Mouse (Mus musculus): Measurements from ENCODE around the gene Dysf.

DNA sequence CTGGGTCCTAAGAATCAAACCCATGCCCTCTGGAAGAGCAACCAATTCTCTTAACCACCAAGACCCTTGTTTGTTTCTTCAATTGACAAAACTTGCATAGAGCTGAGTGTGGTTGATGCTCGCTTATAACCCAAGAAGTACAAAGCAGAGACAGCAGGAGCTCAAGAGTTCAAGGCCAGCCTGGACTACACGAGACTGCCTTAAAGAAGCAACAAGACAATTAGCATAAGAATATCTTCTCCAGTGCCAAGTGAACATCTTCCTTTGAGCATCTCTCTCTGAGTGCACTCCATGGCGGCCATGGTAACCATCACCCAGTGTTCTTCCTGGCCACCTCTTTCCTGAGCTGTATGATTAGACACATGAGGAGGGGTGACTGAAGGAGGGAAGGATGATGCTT, 17.2 kb downstream of the Dysf start:
- TF ChIP-seq CTCF (conservative IDR thresholded peaks at IDR 0.05 in 1 of 2, IDR thresholded peaks at IDR 0.05 in 1 of 2; ENCODE audit: low read depth in 2 of 2, low read length in 2 of 2) (no peak), MYC (IDR thresholded peaks at IDR 0.05; ENCODE audit: low read depth, low read length) (no peak), E2F4 (IDR thresholded peaks at IDR 0.05; ENCODE audit: insufficient replicate concordance, low read depth, low read length) (no peak), TCF12 (IDR thresholded peaks at IDR 0.05; ENCODE audit: low read depth, low read length) (no peak), RCOR1 (conservative IDR thresholded peaks at IDR 0.05; ENCODE audit: low read depth, low read length) (no peak), ETS1 (conservative IDR thresholded peaks at IDR 0.05; ENCODE audit: low read depth, low read length) (no peak), POLR2A (IDR thresholded peaks at IDR 0.05; ENCODE audit: low read depth, low read length) (no peak), MXI1 (IDR thresholded peaks at IDR 0.05; ENCODE audit: low read depth, low read length) (no peak), JUND (conservative IDR thresholded peaks at IDR 0.05; ENCODE audit: low read depth, low read length) (no peak), ZKSCAN1 (IDR thresholded peaks at IDR 0.05; ENCODE audit: borderline replicate concordance, low read depth, low read length) (no peak), NELFE (IDR thresholded peaks at IDR 0.05; ENCODE audit: low read depth, low read length) (no peak), MAX (IDR thresholded peaks at IDR 0.05; ENCODE audit: low read length) (no peak), USF1 (IDR thresholded peaks at IDR 0.05; ENCODE audit: low read depth, low read length) (no peak)
